Mouse (Mus musculus) spleen, embryonic (tissue): ENCODE data around the gene Pan2.

Experiments used
- CTCF ChIA-PET: fragments of 350-600 bp; sonication (Branson Sonifier 250); formaldehyde crosslinking; loops from one replicate; lab custom pipeline; 2022; lab: Charles Lee

Gene Pan2

DNA sequence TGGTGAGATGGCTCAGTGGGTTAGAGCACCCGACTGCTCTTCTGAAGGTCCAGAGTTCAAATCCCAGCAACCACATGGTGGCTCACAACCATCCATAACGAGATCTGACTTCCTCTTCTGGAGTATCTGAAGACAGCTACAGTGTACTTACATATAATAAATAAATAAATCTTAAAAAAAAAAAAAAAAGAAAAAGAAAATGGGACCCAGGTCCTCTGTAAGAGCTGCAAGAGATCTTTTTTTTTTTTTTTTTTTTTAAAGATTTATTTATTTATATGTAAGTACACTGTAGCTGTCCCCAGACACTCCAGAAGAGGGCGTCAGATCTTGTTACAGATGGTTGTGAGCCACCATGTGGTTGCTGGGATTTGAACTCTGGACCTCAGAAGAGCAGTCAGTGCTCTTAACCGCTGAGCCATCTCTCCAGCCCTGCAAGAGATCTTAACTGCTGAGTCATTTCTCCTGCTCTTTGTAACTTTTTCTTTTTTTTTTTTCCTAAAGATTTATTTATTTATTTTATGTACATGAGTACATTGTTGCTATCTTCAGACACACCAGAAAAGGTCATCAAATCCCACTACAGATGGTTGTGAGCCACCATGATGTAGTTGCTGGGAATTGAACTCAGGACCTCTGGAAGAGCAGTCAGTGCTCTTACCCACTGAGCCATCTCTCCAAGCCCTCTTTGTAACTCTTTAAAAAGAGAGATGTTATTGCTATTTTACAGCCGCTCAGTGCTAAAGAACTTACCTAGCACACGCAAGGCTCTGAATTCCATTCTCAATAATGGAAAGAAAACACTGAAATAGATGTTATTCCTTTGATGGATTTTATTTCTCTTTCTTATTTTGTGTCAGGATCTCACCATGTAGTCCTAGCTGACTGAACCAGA lies 29.5 kb downstream of the Pan2 start:
- CTCF ChIA-PET = interaction anchor here (0.6 kb wide), 1 partner anchor 901 kb away, joined by 3 read pairs; no protein-coding TSS in a partner anchor

DNA sequence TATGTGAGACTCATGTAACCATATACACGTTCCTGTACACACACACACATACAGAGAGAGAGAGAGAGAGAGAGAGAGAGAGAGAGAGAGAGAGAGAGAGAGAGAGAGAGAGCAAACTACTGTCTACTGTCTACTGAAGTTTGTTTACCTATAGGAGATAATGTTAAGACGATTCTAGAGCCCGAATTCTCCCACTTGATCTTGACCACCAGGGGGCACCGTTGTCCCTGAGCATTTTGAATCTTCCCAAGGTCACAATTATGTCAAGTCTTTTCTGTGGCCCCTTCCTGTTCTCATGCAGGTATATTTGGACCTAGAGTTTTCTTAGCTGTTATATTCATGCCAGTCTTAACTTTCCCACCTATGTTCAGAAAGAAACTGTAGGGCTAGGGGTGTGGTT lies 32.4 kb downstream of the Pan2 start:
- CTCF ChIA-PET = interaction anchor here (0.7 to 1.4 kb wide), 5 partner anchors 9 to 119 kb away, joined by 3 to 6 read pairs (median 3); no protein-coding TSS in a partner anchor

DNA sequence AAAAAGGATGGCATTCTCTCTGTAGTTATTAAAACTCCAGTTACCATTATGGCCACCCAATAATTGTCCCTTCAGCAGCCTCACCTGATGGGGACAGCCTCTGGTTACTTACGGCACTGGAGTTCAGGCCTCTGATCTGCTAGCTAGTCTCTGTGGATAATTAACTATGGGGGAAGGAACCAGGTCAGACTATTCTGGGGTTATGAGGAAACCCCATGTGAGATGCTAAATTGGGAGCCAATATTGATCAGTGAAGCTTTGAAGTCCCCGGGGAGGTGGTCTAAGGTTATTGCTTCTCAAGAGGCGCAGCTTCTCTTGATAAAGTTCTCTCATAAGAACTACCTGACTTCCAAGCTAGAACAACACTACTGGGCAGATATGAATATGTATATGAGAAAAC lies 33.1 kb downstream of the Pan2 start:
- CTCF ChIA-PET = interaction anchor here (0.6 to 1.4 kb wide), 5 partner anchors 9 to 257 kb away, joined by 3 to 6 read pairs (median 3); no protein-coding TSS in a partner anchor

DNA sequence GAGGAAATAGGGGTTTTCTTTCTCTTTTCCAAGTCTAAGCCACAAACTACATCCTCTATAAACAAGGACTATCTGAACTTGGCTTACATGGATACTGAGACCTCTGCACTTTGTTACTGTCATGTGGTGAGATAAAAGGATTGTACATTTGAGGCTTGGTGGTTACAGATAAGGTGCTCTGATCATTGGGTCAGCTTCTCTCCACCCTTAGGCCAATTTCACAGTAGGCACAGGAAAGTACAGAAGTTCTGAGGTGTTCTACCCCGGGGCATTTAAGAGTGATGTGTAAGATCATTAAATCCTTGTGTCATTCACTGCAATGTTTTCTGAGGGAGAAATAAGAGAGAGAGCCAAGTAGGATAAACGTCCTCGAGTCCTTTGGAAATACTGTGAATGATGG lies 33.5 kb downstream of the Pan2 start:
- CTCF ChIA-PET = interaction anchor here (0.6 to 1.5 kb wide), 5 partner anchors 8 to 256 kb away, joined by 3 to 7 read pairs (median 3); no protein-coding TSS in a partner anchor

DNA sequence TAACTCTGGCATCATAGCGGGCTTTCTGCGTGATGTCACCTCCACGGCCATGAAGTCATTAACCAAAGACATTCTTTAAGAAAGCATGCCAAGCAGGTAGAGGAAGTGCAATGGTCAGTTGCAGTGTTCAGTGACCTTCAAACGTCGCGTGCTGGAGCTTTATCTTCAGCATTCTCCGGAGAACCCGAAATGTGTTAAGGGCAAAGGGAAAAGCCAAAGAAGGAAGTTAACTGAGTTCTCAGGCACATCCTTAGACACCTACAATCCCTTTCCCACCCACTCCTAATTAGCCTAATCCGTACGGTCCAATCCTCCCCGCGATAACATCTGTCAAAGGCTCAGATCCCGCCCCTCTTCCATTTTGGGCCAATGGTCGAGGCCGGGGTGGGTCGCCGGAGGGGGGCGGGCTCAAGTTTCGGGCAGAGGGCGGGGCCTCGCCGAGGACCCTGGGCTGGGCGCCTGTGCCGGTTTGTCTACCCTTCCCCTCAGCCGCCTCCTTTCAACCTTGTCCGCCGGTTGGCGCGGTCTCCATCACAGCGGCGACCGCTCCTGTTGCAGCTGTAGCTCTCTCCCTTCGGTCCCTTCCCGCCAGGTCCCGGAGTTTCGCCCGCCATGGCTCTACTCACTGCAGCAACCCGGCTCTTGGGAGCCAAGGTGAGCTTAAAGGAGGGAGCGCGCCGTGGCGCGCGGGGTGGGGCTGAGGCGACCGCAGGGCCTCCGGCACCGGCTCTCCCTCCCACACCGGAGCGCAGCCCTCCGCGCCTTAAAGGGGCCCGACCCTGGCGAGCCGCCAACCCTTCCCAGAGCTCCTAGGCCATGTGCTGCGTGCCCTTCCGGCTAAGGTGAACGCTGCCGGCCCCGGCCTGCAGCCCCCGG lies 34.4 kb downstream of the Pan2 start, which contains the start of gene Cs:
Cs (plus strand) TSS at position 429 of the 876 bp plus-strand sequence.
- CTCF ChIA-PET = interaction anchor here (0.8 to 1.5 kb wide), 3 partner anchors 12 to 119 kb away, joined by 3 to 7 read pairs (median 4); partner anchors contain the start of genes Nabp2 and Rnf41

DNA sequence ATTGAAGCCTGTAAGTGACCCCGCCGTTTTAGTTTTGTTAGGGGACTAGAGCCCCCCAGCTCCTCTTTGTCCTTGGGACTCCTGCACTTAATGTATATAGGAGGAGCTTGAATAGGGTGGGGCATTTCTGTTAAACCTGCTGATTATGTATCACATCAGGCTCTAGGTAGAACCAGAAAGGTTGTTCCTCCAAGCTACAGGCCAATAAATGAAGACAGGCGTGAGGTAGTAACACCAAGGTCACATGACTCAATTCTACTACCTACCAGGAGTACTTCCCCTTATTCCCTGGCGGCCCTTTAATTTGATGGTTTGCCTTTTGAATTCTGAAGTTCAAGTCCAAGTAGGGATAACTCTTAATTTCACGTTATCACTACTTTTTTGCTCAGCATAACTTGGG lies 35.3 kb downstream of the Pan2 start:
- CTCF ChIA-PET = interaction anchor here (0.6 to 1.5 kb wide), 4 partner anchors 13 to 118 kb away, joined by 3 to 7 read pairs (median 4); partner anchors contain the start of genes Nabp2 and Rnf41

DNA sequence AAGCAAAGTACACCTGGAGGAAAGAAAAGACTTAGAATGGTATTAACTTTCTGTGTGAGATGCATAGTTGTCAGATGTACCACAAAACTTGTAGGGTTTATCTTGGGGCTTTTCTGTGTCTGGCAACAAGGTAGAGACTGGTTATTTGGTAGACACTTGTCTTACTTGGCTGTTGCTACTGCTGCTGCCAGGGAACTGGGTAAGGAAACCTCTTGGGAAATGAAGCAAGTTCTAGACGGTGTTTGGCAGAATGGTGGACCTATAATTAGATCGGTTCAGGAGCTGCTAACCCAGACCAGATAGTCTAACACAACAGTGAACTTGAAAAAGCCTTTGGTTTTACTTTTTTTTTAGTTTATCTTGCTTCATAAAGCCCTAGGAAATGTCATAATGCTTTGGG lies 35.8 kb downstream of the Pan2 start:
- CTCF ChIA-PET = interaction anchor here (0.6 kb wide), 3 partner anchors 27 to 148 kb away, joined by 3 to 4 read pairs (median 3); no protein-coding TSS in a partner anchor

DNA sequence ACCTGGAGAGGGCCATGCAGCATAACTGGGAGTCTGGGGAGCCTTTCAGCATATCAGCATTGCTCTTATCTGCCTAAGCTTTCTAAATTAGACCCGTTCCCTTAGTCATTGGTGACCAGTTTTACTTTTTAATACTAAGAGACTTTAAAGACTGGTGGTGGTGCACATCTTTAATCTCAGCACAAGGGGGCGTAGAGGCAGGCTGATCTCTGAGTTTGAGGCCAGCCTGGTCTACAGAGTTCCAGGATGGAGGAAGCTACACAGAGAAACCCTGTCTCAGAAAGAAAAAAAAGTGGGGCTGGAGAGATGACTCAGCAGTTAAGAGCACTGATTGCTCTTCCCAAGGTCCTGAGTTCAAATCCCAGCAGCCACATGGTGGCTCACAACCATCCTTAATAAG lies 37.1 kb downstream of the Pan2 start:
- CTCF ChIA-PET = no interaction called here

DNA sequence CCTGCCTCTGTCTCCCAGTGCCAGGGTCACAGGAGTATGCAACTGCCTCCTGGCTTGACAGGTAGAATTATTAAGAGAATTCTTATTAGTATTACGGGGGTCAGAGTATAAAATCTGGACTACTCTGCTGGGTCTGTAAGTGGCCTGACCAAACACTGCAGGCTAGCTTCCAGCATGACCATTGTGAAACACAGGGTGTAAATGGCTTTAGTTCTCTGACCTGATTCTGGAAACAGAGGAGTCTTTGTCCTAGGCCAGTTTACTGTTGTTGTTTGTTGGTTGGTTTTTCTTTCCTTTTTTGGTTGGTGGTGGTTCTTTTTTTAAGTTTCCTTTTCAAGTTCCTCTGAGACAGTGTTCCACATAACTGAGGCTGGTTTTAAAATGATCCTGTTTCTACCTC lies 40.3 kb downstream of the Pan2 start:
- CTCF ChIA-PET = no interaction called here

DNA sequence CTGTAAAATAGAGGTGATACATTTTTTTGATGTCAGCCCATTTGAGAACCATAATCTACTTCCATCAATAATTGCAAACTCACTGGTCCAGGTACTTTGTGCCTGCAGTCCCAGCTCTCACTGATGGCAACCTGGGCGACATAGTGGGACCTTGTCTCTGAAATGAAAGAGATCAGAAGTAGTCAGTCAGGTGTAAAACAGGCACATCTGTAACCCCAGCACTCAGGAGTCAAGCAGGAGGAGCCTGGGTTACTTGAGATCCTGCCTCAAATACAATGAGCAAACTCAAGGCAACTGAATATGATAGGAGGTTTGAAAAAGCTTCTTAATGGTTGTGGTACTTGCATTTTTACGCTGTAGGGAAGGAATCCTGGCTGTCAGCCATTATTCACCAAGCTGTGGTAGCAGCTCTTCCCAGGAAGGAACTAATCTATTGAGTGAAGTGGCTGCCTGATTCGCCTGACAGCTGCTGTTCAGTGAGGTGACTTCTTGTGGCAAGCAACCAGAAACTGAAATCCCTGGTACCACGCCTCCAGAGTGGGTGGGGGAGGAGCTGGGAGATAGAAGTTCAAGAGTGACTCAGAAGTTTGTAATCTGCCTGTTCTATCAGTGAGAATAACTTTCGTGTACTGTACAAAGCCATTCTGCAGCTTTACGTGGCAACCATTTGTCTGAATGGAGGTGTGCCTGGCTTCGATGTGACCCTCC lies 41.6 kb downstream of the Pan2 start:
- CTCF ChIA-PET = interaction anchor here (0.6 to 0.8 kb wide), 6 partner anchors 9 to 353 kb away, joined by 3 to 5 read pairs (median 3); partner anchors contain the start of gene Myl6b

DNA sequence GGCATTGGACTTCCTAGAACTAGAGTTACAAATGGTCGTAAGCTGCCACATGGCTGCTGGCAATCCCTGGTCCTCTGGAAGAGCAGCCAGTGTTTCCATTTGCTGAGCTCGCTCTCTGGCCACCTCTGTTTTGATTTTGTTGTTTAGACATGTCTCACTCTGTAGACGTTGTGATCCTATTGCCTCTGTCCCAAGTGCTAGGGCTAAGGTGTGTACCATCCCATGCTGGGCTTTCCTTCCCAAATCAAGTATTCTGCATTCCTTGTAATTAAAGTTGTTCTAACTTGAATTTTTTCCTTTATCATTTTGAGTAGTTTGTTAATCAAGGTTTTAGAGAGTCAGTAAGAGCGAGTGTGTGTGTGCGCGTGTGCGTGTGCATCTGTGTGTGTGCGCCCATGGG lies 44.4 kb downstream of the Pan2 start:
- CTCF ChIA-PET = interaction anchor here (1.0 kb wide), 1 partner anchor 12 kb away, joined by 6 read pairs; no protein-coding TSS in a partner anchor

DNA sequence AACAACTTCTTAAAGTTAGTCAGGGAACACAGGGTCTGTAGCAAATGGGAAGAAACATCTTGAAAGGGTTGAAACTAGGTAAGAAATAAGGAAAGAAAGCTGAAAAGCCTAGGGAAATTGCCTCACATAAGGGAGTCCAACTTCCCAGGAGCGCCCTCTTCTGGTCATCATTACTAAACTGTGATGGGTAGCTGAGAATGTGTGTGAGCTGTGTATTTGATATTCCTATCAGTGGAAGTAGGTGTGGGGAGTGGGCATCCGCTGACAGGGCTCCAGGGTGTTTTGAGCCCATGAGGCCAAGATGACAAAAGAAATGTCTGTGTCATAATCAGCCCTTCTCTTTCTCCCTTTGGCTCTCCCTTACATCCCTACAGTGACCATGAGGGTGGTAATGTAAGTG lies 55.7 kb downstream of the Pan2 start:
- CTCF ChIA-PET = interaction anchor here (0.6 kb wide), 1 partner anchor 65 kb away, joined by 4 read pairs; no protein-coding TSS in a partner anchor

DNA sequence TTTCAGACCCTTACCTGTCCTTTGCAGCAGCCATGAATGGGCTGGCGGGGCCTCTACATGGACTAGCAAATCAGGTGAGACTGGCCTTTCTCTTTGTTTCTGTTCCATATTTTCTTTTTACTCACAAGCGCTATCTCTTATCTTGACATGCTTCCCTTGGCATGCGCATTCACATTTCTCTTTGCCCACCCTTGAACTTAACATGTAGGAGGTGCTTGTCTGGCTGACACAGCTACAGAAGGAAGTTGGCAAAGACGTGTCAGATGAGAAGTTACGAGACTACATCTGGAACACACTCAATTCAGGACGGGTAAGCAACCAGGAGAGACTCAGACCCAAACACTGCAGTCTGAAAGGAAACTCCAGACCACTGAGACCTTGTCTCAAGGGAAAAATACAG lies 56.1 kb downstream of the Pan2 start:
- CTCF ChIA-PET = interaction anchor here (0.6 kb wide), 1 partner anchor 65 kb away, joined by 4 read pairs; no protein-coding TSS in a partner anchor

DNA sequence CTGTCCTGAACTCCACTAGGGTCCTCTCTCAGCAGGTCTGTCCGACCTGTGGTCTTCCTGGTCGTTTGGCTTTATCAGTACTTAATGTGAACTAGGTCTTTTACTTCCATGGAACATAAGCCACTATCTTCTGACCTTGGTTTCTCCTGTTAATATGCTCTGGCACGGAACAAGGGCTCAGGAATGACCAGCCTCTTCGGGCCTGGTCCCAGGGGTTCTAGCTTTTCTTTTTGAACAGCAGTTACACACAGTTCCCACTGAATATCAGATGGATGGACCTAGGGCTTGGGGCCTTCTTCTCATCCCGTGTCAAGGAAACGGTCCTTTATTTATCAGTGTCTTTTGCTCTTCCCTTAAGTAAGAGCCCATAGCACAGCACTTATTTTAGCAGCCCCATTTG lies 58.7 kb downstream of the Pan2 start:
- CTCF ChIA-PET = interaction anchor here (0.6 to 1.7 kb wide), 3 partner anchors 8 to 267 kb away, joined by 3 to 6 read pairs (median 4); no protein-coding TSS in a partner anchor

DNA sequence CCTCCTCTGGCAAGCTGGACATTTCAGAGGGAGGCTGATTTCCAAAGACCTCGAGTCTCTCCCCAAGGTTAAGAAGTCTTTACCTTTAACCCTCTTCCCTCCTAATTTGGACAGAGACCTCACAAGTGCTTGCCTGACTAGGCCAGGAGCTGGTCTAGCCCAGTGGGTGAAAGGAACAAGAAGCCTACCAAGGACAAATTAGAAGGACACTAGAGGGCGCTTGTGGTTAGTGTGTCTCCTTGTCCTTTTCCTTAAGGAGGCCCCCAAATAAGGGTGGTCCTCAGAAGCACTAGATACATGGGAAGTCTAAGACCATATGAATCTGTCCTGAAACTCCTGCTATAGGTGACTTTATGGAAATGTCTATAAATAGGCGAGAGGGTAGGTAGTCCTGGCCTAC lies 59.4 kb downstream of the Pan2 start:
- CTCF ChIA-PET = interaction anchor here (1.1 to 1.7 kb wide), 3 partner anchors 9 to 87 kb away, joined by 3 to 6 read pairs (median 4); no protein-coding TSS in a partner anchor

DNA sequence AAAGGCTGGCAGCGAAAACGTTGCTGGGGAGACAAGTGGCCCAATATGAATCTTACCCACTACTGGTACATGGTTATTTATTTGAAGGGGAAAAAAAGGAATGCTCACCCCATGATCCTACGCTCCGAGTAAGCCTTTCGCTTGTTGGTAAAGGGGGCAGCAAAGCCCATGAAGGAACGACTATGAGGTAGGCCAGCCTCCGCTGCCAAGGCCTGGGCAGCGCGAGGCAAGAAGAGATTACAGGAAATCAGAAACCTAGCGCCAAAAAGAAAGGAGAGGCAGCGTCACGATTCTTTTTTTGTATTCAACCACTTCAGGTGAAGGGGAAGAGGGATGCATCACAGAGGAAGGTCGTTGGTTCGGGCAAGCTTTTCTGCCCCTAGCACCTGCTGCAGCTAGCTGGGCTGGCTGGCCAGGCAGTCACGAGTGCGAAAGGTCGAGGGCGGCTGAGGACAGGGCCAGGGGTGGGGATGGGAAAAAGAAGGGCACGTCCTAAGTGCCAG lies 64.8 kb downstream of the Pan2 start:
- CTCF ChIA-PET = no interaction called here

DNA sequence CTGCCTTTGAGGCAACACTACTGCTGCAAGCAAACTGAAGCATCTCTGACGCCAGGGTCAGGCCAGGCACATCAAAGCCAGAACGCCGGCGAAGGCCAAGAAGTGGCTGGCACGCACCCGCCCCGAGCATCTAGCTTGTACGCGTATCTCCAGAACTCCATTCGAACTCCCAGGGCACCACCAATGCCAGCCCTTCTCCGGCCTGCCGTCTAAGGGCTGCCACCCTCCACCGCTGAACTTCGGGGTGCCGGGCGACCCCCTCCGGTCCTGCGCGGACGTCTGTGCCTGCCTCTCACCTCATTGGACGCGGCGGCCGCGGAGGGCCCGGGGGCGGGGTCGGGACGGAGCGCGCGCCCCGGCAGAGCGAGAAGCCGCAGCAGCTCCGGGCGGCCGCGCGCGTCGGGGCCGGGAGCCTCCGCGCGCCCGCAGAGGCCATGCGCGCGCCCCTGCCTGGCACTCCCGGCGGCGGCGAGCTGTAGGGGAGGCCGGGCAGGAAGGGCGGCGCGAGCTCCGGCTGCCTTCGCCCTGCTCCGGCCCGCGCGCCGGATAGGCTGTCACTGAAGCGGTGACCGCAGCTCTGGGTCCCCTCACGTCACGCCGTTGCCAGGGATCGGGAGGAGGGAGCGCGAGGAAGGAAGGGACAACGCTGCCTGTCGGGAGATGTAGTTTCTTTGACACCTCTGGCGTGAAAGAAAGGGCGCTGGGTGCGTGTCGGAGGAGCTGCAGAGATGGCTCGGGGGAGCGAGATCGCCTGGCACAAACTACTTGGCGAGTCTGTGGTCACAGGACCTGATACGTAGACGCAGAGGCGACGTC lies 65.5 kb downstream of the Pan2 start, which contains the start of gene Coq10a:
Coq10a (minus strand) TSS at position 596 of the 816 bp plus-strand sequence.
- CTCF ChIA-PET = interaction anchor here (0.5 kb wide), 1 partner anchor 498 kb away, joined by 4 read pairs; no protein-coding TSS in a partner anchor

DNA sequence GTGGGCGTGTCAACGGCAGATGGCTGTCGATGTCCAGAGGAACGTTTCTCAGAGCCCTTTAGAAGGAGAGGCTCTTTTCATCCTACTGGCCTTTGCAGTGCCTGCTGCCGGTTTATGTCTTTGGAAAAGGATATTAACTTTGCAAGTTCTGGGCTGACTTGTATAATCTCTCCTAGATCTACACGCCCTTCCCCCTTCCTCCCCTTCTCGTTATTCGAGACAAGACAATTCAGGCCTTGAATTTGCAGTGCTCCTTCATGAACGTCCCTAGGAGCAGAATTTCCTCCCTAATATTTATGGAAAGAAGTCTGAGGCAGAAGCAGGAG lies 66.0 kb downstream of the Pan2 start:
- CTCF ChIA-PET = interaction anchor here (0.5 to 0.6 kb wide), 2 partner anchors 187 to 497 kb away, joined by 4 to 8 read pairs; no protein-coding TSS in a partner anchor

DNA sequence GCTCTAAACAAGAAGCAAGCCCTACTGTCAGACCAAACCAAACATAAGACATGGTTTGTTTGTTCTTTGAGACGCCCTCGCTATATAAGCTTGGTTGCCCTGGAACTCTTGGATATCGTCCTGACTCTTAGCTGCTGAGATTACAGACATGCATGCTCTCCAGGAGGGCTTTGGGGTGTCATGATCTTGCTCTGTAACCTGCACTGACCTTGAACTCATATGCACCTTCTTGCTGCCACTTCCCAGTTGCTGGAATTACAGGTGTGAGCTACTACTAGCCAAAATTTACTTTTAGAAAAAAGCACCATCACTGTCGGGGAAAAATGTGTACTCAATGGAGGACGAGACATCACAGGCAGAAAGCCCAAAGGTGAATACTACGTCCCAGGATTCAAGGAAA lies 66.5 kb downstream of the Pan2 start:
- CTCF ChIA-PET = interaction anchor here (0.6 kb wide), 1 partner anchor 188 kb away, joined by 8 read pairs; no protein-coding TSS in a partner anchor
